Mouse (Mus musculus) cerebellum, adult 8-10 months (tissue): ENCODE results near the gene Glmp.
"Not testable (repeated sequence)": the region's sequence is repeated elsewhere in the genome, so short reads cannot be mapped to it uniquely, and the experiment has no call there.

Experiments used
- DNase-seq: peaks from one replicate; pipeline ENCODE4 v3.0.0; 2022

The Glmp gene

DNA sequence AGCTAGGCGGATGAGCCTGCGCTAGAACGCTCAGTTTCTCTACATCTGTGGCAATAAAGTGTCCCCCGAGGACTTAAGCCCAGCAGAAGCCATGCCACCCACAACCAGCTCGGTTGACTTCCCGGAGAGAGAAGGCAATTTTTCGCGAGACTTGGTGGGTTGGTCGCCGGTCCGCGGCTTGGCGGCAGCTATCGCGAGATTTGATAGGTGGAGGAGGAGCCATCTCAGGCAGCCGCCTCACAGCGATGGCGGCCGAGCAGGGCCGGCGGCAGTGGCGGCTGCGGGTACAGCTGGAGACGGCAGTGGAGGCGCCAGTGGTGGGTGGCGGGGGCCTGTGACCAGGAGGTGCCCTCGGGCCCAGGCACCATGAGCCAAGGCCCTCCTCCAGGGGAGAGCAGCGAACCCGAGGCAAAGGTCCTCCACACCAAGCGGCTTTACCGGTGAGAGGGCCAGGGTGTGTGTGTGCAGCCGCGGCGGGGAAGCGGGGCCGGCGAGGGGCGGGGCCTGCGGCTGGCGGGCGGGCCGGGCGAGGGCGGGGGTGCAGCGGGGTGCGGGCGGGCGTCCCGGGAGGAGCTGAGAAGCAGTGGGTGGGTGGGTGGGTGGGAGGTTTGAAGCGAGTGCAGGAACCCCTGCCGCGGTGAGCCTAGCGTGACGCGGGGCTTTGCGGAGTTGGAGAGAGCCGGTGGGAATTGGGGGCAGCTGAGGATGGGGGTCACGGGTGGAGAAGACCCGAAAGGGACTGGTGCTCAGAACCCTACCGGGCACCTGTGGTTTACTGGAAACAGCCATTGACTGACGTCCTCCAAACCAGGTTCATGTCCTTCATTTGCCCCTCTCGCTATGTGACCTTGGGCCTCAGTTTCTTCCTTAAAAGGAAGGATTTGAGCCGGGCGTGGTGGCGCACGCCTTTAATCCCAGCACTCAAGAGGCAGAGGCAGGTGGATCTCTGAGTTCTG is 11.5 kb downstream of the Glmp start, which contains the start of the genes Tmem79 and Smg5:
Gene Tmem79, minus strand, starts transcription at position 91 of the 956 bp plus-strand sequence.
Gene Smg5, plus strand, starts transcription at position 203 of the 956 bp plus-strand sequence.
- peak; percentile 97 for DNase-seq

DNA sequence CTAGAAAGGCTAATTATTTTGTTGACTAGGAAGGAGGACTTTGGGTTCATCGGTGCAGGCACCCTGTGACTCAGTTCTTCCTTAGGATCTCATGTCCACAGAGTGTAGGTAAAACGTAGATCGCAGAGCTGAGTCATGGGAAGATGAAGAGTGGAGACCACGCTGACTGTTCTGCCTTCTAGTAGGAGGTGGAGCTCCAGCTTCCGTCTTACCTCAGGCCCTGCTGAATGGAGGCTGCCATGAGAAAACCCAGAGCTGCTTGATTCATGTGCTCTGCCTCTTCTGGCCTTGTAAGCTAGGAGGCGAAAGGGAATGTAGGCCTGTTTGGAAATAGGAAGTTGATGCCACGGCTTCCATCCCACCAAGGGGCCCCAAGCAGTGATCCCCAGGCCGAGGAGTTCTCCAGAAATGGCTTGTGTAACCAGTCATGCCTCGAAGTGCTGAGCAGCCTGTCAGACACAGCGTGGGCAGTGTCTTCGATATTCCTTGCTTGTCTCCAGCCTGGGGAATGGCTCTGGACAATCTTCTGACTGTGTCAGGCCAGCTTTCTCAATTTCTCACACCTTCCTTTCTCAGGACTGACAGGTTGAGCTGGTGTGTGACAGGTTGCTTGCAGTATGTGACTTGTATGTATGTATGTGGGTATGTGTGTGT is 12.7 kb downstream of the Glmp start:
- DNase-seq = no peak

- DNase-seq = no peak
These were observed 13.5 kb downstream of the Glmp start for GRCm38 (mm10) chr3:88338316-88338715.

- no peak for DNase-seq
These were observed 14.2 kb downstream of the Glmp start for GRCm38 (mm10) chr3:88339006-88339405.

- no peak for DNase-seq
These were observed 25.9 kb downstream of the Glmp start for GRCm38 (mm10) chr3:88350732-88351131.

DNA sequence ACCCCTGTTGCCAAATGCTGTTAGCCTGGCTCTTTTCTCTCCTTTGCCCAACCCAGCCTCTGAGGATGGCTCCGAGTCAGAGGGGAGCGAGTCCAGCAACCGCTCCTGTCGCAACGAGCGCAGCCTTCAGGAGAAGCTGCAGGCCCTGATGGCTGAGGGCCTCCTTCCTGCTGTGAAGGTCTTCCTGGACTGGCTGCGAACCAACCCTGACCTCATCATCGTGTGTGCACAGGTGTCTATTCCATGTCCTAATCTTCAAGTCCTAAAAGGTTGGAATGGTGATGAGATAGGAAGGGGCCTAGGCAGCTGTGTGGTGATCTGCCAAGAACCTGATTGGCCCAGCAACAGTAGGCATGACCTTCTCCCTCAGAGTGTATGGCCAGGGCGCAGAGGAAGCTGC is 28.1 kb downstream of the Glmp start:
- DNase-seq = peak; percentile 53

- no peak for DNase-seq
These were observed 29.8 kb downstream of the Glmp start for GRCm38 (mm10) chr3:88354396-88355165.

GRCm38 (mm10) chr3:88359584-88359983 is 34.8 kb downstream of the Glmp start:
- no peak for DNase-seq

GRCm38 (mm10) chr3:88359989-88360388 is 35.2 kb downstream of the Glmp start:
- no peak for DNase-seq

DNA sequence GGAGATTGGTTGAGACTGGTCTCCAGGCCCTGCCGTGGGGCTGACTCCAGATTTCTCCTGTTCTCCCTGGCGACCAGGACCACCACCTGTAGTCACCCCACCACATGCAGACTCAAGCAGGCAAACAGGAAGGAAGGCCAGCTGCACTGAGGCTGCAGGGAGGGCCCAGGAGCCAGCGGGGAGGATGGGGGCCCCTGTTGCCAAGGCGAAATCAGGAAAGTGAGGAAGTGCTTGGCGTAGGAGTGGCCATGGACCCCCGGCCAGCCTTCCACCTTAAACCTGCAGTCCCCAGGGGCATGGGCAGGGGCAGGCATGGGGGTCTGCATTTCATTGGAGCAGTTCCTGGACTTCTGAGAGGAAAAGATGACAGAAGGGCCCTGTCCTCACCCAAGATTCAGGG is 36.3 kb downstream of the Glmp start:
- no peak for DNase-seq

DNA sequence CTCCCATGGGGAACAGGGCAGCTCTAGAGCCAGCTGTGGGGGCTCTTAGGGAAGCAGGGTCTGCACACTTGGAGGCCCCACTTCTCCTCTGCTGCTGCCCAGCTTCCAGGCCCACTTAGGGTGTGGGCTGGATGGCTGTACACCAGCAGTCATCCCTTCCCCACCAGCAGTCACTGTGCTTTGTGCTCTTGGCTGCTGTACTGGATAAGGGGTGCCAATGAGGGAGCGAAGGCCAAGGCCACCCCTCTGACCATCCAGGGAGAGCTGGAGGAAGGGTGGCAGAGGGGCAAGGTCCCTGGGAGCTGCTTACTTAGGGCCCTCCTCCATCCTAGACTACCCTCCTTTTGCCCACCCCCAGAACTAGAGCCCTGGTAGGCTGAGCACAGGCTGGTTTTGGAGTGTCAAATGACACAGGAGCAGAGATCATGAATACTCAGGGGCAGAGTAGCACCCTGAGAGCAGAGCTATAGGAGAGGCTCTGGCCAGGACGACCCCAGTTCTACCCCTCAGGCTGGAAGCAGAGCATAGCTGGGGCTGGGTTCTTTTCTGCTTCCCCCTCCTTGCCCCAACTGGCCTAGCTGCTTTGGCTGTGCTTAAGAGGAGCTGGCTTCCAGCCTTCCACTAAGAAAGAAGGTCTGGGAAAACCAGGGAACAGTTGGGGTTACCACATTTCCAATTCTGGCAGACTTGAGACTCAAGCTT is 36.9 kb downstream of the Glmp start:
- DNase-seq = no peak

DNA sequence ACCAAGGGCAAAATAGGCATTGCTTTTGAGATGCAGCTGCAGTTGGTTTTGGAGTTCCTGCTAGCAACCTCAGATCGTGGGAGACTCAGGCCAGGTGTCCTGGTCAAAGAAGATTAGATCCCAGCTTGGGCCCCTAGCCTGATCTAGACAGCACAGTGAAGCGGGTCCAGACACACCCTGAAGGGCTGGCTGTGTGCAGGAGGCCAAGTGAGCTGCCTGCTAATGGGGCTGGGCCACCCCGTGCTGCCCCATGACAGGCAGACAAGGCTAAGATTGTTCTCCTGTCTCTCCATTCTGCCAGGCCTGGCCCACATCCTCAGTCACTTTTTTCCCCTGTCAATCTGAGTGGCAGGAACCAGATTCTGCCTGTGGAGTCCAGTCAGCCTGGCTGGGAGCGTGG is 38.9 kb downstream of the Glmp start:
- no peak for DNase-seq

DNA sequence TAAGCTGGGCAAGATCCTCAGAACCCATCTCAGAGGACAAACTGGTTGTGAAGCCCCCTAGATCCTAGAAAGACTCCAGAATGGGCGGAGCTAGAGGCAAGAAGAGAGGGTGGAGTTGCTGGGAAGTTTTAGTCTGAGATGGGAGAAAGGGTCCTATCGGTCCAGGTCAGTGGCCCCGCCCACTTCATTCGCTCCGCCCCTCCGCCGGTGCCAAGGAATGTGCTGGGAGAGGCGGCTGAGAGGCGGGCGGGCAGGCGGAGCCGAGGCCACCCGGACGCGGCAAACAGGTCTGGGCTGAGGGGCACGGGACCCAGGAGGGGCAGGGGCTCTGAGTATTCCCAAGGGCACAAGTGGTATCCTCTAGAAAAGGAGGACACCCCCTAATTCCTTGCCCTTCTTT is 39.5 kb downstream of the Glmp start, which contains the start of gene Paqr6:
Gene Paqr6, plus strand, starts transcription at position 248 of the 400 bp plus-strand sequence.
- no peak for DNase-seq

DNA sequence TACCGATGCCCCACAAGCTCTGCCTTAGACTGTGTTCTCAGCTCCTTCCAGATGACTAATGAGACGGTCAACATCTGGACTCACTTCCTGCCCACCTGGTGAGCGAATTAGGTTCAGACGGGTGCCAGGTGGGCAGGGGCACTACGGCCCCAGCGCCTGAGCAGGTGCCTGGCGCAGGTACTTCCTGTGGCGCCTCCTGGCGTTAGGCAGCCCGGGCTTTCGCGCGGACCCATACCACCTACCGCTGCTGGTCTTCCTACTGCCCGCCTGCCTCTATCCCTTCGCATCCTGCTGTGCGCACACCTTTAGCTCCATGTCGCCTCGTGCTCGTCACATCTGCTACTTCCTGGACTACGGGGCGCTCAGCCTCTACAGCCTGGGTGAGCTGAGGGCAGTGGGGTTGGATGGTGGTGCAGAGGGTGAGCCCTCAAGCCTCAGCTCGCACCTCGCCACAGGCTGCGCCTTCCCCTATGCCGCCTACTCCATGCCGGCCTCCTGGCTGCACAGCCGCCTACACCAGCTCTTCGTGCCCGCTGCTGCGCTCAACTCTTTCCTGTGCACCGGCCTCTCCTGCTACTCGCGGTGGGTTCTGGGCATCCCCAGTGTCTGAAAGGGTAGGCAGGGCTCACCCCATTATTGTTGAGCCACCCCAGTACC is 41.0 kb downstream of the Glmp start:
- DNase-seq = no peak

- not testable (repeated sequence) for DNase-seq
These were observed 42.1 kb downstream of the Glmp start for GRCm38 (mm10) chr3:88366830-88367428.

DNA sequence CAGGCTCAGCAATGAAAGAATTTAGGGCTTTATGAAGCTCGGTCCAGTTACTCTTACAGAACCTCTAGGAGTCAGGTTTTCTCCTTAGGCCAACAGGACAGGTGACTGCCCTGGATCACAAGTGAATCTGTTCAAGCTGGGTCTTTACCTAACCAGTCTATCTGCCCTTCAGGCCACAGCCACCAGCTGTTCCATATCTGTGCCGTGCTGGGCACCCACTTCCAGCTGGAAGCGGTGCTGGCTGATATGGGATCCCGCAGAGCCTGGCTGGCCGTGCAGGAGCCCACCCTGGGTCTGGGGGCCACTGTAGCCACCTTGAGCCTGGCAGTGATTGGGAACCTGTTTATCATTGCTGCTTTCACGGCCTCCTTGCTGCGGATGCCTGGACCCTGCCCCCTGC is 42.7 kb downstream of the Glmp start:
- not testable (repeated sequence) for DNase-seq

DNA sequence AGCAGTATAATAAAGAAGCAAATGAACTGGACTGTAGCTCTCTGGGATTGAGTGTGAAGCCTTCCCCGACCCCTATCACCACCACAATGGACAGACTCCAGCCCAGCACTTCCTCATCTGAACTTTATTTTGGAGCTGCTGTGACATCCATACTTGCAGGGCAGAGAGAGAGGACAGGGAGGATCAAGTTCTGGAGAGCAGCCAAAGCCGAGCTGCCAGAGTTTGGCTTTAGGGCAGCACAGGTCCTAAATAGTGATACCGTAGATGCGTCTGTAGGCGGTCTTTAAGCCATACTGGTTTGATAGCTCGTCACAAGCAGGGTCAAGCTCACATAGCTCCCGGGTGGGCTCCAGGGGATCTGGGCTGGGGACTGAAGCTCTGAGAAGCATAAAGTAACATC is 43.7 kb downstream of the Glmp start:
- not testable (repeated sequence) for DNase-seq

DNA sequence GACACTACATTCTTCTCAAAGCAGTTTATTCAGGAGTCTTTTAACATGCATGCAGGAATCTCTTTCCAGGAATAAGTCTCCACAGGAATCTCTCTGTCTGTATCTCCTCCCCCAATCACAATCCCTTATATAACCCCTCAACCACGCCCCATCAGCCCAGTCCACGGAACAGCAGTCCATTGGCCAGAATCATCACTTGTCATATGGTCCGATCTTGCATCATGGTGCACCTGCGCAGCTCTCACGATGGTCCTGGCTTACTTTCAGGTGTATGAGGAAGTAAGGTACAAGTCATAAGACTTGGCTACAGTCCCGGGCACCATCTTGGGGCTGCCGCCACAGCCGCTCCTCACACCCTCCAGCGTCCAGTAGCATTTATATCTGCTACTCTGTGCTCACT is 47.8 kb downstream of the Glmp start, which contains the start of gene Bglap3:
Gene Bglap3, minus strand, starts transcription at position 101 of the 400 bp plus-strand sequence.
- not testable (repeated sequence) for DNase-seq

DNA sequence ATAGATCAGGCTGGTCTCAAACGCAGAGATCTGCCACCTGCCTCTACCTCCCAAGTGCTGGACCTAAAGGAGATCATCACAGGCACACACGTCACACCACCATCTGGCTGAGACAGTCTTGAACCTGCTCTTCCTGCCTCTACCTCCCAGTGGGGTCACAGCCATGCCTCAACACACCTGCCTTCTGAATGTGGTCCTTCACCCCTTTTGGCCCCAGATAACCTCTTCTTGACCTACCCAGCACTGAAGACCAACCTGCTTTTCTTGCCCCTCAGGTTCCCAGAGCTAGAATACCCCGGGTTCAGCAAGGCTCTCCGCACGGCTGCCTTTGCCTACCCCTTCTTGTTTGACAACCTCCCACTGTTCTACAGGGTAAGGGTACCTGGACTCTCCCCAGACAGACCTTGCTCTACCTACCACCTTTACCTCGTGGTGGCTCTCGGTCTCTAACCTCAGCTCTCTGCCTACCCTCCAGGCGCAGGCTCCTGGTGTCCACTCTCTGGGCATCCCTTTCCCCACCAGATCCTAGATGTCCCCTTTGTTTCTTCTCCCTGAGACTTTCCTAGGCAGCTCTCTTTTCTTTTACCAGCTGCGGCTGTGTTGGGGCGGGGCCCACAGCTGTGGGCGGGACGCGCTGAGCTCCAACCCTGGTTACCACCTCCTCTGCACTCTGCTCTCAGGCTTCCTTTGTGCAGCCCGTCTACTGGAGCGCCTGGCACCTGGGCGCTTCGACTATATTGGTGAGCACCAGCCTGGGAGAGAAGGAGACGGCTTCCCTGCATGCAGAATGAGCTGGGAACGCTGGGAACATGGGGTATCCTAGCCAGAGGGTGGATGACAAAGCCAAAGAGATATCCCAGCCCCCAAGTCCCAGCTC is 51.2 kb downstream of the Glmp start:
- not testable (repeated sequence) for DNase-seq

DNA sequence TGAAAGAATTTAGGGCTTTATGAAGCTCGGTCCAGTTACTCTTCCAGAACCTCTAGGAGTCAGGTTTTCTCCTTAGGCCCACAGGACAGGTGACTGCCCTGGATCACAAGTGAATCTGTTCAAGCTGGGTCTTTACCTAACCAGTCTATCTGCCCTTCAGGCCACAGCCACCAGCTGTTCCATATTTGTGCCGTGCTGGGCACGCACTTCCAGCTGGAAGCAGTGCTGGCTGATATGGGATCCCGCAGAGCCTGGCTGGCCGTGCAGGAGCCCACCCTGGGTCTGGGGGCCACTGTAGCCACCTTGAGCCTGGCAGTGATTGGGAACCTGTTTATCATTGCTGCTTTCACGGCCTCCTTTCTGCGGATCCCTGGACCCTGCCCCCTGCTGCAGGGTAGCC is 51.8 kb downstream of the Glmp start:
- not testable (repeated sequence) for DNase-seq
